Mouse (Mus musculus): Measurements from ENCODE around the gene Hoxa9. TPM values are rescaled to one million over a fixed set of nuclear protein-coding genes. Genes with fewer than 3 reads are reported as not detected.
A peak's percentile ranks its signal among the peaks of the same experiment; 100 is the strongest.

The Hoxa9 gene
- total and polyA plus RNA-seq, 2 experiments from 2014 or later: 0.19 TPM; not detected in 1

DNA sequence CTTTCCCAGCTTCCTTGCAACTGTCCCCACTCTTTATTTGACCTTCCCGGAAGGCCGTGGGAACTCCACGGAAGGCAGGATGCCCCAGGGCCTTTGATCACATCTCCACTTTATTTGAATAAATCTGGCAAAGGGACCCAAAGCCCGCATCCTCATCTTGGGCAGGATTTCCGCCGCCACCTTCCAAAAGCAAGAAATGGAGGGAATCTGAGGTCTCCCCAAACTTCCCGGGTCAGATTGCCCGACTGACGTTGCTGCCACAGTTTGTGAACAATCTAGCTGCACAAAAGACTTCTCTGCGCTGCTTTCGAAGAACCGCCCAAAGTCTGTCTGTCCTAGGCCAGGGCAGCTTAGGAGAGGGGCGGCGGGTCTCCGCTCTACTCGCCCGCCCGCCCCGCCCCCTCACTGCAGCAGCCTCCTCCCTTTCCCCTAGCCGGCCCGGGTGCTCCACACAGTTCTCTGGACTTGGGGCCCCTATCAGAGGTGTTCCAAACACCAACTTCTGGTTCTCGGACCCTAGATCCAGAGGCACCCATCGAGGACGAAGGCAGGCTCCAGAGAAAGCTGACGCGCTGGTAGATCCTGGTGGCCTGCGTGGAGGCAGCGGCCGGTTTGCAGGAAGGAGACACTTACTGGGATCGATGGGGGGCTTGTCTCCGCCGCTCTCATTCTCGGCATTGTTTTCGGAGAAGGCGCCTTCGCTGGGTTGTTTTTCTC, 5.8 kb downstream of the Hoxa9 start:
- H3K4me3 ChIP-seq (ENCODE audit: low read depth, low read length): peak overlapping the region; percentile 26; the same call in 1 of the 2 replicates
- no peak for DNase-seq (ENCODE audit: low spot score)
- 3% methylated on average over 35 of the region's 36 CpGs for WGBS
- no peak for ATAC-seq (ENCODE audit: insufficient read depth, low read depth)
- peaks cover 98% of the 10 kb centered on the region for H3K27me3 ChIP-seq (ENCODE audit: control insufficient read depth, insufficient read depth, low read length)
- no peak for TF ChIP-seq EP300 (IDR thresholded peaks at IDR 0.05; ENCODE audit: low read depth)
- TF ChIP-seq CTCF (IDR thresholded peaks at IDR 0.05; ENCODE audit: low read depth): no peak
- H3K36me3 ChIP-seq (replicated peaks; ENCODE audit: control insufficient read depth, insufficient read depth, low read length): no peaks in the 10 kb centered on the region
- H3K4me1 ChIP-seq (ENCODE audit: control insufficient read depth, insufficient read depth): no peaks in the 10 kb centered on the region
- 0 out of 2 replicates have a peak overlapping the region, but pooled peaks have one; percentile 2 for H3K4me2 ChIP-seq (ENCODE audit: low read depth, low read length)
- H3K27ac ChIP-seq (ENCODE audit: low read depth): no peak overlapping the region
- no peak overlapping the region for H3K9ac ChIP-seq (replicated peaks; ENCODE audit: low read depth, low read length)
- H3K9me3 ChIP-seq (replicated peaks; ENCODE audit: control insufficient read depth, low read length): no peaks in the 10 kb centered on the region

DNA sequence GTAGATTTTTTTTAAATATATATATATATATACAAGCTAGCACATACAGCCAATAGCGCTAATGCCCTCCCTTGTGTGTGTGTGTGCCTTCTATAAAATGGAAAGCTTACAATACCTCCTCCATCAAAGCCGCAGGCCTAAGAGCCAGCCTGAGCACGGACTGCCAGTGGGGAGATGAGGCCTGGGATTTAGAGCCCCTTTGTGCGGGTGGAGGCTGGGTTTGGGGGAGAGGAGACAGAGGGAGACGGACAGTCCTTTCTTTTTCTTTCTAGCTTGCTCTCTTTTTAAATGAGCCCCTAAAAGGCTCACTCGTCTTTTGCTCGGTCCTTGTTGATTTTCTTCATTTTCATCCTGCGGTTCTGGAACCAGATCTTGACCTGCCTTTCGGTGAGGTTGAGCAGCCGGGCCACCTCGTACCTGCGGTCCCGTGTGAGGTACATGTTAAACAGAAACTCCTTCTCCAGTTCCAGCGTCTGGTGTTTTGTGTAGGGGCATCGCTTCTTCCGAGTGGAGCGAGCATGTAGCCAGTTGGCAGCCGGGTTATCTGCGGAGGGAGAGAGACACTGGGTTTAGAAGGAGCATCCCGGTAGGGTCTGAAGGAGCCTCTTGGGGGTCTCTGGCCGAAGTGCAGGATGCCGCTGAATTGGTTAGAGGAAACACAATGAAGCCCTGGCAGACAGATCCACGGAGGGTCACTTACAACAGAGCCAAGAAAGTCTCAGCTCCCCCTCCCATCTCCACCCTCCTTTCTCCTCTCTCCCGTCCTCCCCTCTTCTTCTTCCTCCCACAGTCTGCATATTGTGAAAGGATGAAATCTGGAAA, 6.7 kb downstream of the Hoxa9 start:
- no peak overlapping the region for H3K27ac ChIP-seq (ENCODE audit: low read depth)
- 5% methylated on average over 24 of the region's 24 CpGs for WGBS
- ATAC-seq (ENCODE audit: insufficient read depth, low read depth) (no peak), DNase-seq (ENCODE audit: low spot score) (no peak)
- H3K4me2 ChIP-seq (ENCODE audit: low read depth, low read length): no peak overlapping the region
- no peak overlapping the region for H3K4me3 ChIP-seq (ENCODE audit: low read depth, low read length)
- H3K9me3 ChIP-seq (replicated peaks; ENCODE audit: control insufficient read depth, low read length): no peaks in the 10 kb centered on the region
- H3K27me3 ChIP-seq (ENCODE audit: control insufficient read depth, insufficient read depth, low read length): peaks cover 98% of the 10 kb centered on the region
- no peaks in the 10 kb centered on the region for H3K4me1 ChIP-seq (ENCODE audit: control insufficient read depth, insufficient read depth)
- H3K9ac ChIP-seq (replicated peaks; ENCODE audit: low read depth, low read length): no peak overlapping the region
- H3K36me3 ChIP-seq (replicated peaks; ENCODE audit: control insufficient read depth, insufficient read depth, low read length): no peaks in the 10 kb centered on the region
- TF ChIP-seq CTCF (IDR thresholded peaks at IDR 0.05; ENCODE audit: low read depth) (no peak), EP300 (IDR thresholded peaks at IDR 0.05; ENCODE audit: low read depth) (no peak)

DNA sequence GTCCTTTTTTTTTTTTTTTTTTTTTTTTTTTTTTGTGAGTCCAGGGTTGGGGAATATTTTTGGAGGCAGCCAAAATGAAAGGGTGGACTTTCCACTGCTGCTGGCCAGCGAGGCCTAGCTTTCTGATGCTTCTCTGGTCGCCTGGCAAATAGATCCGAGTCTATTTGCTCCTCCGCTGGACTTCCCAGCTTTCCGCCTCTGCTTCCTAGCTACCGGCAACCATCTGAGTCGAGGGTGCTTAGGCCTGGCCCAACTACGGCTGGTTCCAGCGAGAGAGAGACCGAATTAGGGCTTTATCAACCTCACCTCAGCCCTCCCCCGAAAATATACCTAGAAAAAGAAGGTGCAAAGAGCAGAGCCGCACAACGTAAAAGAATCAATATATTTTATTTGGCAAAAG, 8.2 kb downstream of the Hoxa9 start:
- TF ChIP-seq EP300 (IDR thresholded peaks at IDR 0.05; ENCODE audit: low read depth) (no peak), CTCF (IDR thresholded peaks at IDR 0.05; ENCODE audit: low read depth) (no peak)
- H3K4me2 ChIP-seq (ENCODE audit: low read depth, low read length): no peak overlapping the region
- ATAC-seq (ENCODE audit: insufficient read depth, low read depth) (no peak), DNase-seq (ENCODE audit: low spot score) (no peak)
- WGBS: 21% methylated on average over 13 of the region's 13 CpGs
- peaks cover 100% of the 10 kb centered on the region for H3K27me3 ChIP-seq (ENCODE audit: control insufficient read depth, insufficient read depth, low read length)
- H3K9ac ChIP-seq (replicated peaks; ENCODE audit: low read depth, low read length): no peak overlapping the region
- no peak overlapping the region for H3K27ac ChIP-seq (ENCODE audit: low read depth)
- H3K9me3 ChIP-seq (replicated peaks; ENCODE audit: control insufficient read depth, low read length): no peaks in the 10 kb centered on the region
- H3K4me3 ChIP-seq (ENCODE audit: low read depth, low read length): no peak overlapping the region
- H3K4me1 ChIP-seq (ENCODE audit: control insufficient read depth, insufficient read depth): no peaks in the 10 kb centered on the region
- H3K36me3 ChIP-seq (replicated peaks; ENCODE audit: control insufficient read depth, insufficient read depth, low read length): no peaks in the 10 kb centered on the region

DNA sequence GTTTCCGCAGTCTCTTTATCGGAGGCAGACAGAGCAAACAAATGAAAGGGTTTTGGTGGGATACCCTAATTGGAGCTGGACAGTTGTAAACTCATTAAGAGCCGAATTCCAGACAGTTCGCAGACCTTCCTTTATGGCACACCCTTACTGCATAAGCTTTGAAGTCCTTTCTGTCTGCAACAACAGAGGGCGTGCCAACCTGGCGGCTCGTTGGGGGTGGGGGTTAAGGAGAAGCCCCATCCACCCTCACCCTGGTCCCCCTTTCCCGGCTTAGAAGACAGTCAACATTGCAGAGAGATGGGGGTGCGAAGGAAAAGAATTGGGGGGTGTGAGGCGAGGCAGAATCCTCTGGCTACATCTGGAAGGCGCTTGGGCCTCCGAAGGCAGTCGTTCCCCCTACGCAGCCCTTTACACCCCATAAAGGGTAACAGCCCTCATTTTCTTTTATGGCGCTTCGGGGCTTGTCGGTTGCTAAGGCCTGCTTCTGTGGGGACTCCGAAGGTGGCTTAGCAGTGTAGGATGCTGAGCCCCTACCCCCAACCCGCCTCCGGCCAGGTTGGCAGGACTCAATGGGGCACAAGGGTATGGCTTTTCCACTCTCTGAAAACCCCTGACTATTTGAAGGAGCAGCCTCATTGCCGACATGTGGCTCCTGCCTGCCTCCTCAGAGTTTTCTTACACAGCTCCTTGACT, 8.8 kb downstream of the Hoxa9 start:
- peak overlapping the region; percentile 70 for H3K4me2 ChIP-seq (ENCODE audit: low read depth, low read length)
- no peak for DNase-seq (ENCODE audit: low spot score)
- no peak overlapping the region for H3K27ac ChIP-seq (ENCODE audit: low read depth)
- no peaks in the 10 kb centered on the region for H3K4me1 ChIP-seq (ENCODE audit: control insufficient read depth, insufficient read depth)
- H3K36me3 ChIP-seq (replicated peaks; ENCODE audit: control insufficient read depth, insufficient read depth, low read length): no peaks in the 10 kb centered on the region
- ATAC-seq (ENCODE audit: insufficient read depth, low read depth): peak; percentile 12; the same call in 1 of the 2 replicates
- 13% methylated on average over 21 of the region's 21 CpGs for WGBS
- peaks cover 100% of the 10 kb centered on the region for H3K27me3 ChIP-seq (ENCODE audit: control insufficient read depth, insufficient read depth, low read length)
- no peak for TF ChIP-seq CTCF (IDR thresholded peaks at IDR 0.05; ENCODE audit: low read depth)
- TF ChIP-seq EP300 (IDR thresholded peaks at IDR 0.05; ENCODE audit: low read depth): no peak
- peak overlapping the region; percentile 49 for H3K4me3 ChIP-seq (ENCODE audit: low read depth, low read length)
- H3K9me3 ChIP-seq (replicated peaks; ENCODE audit: control insufficient read depth, low read length): no peaks in the 10 kb centered on the region
- H3K9ac ChIP-seq (replicated peaks; ENCODE audit: low read depth, low read length): no peak overlapping the region

DNA sequence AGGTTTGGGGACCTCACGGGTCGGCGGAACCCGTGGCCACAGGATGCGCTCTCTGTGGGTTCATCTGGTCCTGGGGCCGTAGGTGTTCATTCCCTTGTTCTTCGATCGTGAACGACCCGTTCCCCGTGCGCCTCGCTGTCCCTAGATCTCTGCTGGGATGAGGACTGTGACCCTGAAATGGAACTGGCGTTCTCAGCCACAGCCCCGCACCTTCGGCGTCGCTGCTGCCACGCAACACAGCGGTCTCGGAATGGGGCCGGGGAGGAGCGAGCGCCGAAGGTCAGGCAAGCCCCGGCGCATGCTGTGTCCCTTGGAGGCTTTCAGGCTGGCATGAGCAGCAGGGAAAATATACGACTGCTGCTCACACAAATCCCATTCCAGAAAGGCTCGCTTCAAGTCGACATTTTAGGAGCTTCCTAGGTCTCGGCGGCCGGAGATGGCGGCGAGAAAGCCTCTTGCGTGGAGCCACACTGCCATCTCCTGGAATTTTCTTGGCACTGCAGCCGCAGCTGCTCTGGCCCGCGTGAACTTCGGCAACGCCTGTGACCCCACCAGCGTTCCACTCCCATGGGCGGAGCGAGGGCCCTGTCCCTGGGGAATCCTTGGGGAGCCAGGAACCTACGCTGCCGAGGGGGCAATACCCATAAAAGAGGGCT, 9.4 kb downstream of the Hoxa9 start, which contains the start of gene Hoxa7:
Gene Hoxa7 (minus strand): TSS at position 518 of the 656 bp plus-strand sequence.
- Histone ChIP-seq H3K27me3 (ENCODE audit: control insufficient read depth, insufficient read depth, low read length) (peaks cover 100% of the 10 kb centered on the region), H3K9ac (replicated peaks; ENCODE audit: low read depth, low read length) (no peak within 1 kb of the TSS), H3K4me1 (ENCODE audit: control insufficient read depth, insufficient read depth) (no peaks in the 10 kb centered on the region), H3K4me3 (ENCODE audit: low read depth, low read length) (peak within 1 kb of the TSS; percentile 49), H3K27ac (ENCODE audit: low read depth) (no peak within 1 kb of the TSS), H3K4me2 (ENCODE audit: low read depth, low read length) (peak within 1 kb of the TSS; percentile 70), H3K9me3 (replicated peaks; ENCODE audit: control insufficient read depth, low read length) (no peaks in the 10 kb centered on the region), H3K36me3 (replicated peaks; ENCODE audit: control insufficient read depth, insufficient read depth, low read length) (no peaks in the 10 kb centered on the region)
- ATAC-seq (ENCODE audit: insufficient read depth, low read depth) (peak; percentile 73), DNase-seq (ENCODE audit: low spot score) (peak; percentile 73)
- 1% methylated on average over 46 of the region's 46 CpGs for WGBS
- TF ChIP-seq CTCF (IDR thresholded peaks at IDR 0.05; ENCODE audit: low read depth): peak; percentile 91
- TF ChIP-seq EP300 (IDR thresholded peaks at IDR 0.05; ENCODE audit: low read depth): no peak

Data from heart, postnatal 0 days (tissue).